Mouse (Mus musculus): ENCODE measurements at regions not wholly inside any gene's neighbourhood (a gene's known extent, or its start where the extent isn't known, plus 50 kb on each side); places are given as distances from the start of the nearest gene placed in this dataset.

DNA sequence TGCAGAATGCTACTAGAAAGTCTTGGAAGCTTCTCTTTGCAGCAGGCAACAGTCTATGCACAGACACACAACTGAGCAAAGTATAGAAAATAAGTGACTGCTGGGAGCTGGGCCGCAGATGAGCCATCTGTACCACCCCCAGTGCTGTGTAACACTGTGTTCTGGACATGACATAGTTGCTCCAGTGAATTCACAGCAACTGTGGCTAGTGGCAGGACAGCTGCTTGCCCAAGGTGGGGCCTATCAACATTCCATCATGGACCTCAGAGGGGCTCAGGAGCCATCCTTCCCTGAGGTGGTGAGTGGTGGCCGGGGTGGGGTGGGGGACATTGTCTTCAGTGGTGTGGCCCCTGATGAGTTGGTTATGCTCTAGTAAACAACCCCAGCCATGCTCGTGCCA lies 177.9 kb downstream of the Rybp start:
- H3K4me1 ChIP-seq (ENCODE audit: control insufficient read depth, insufficient read depth): peaks cover 41% of the 10 kb centered on the region

DNA sequence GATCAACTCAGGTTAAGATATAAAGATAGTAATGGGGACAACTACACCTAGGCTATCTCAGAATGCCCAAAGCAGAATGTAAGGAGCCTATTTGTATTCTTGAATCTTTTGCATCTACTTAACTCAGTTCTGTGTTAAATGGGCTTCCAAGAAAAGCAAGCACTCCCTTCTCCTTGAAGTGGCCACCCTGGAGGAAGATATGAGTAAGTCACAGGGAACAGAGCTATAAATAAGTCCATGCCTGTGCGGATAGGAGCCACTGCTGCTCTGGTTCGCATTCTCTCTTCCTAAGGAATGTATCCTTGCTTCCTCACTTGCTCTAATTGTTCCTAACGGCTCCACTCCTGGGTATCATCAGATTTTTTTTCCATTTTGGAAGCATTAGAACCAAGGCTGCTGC lies 179.8 kb downstream of the Rybp start:
- 10% methylated on average over 3 of the region's 3 CpGs for WGBS
- peak; percentile 49; the same call in 1 of the 2 replicates for ATAC-seq (ENCODE audit: insufficient read depth, low read depth)
- H3K9me3 ChIP-seq (replicated peaks; ENCODE audit: control insufficient read depth, low read length): no peaks in the 10 kb centered on the region
- no peak overlapping the region for H3K4me2 ChIP-seq (ENCODE audit: low read depth, low read length)
- H3K9ac ChIP-seq (replicated peaks; ENCODE audit: low read depth, low read length): no peak overlapping the region
- TF ChIP-seq CTCF (IDR thresholded peaks at IDR 0.05; ENCODE audit: low read depth) (peak; percentile 7; the same call in 1 of the 2 replicates), EP300 (IDR thresholded peaks at IDR 0.05; ENCODE audit: low read depth) (no peak)
- H3K36me3 ChIP-seq (replicated peaks; ENCODE audit: control insufficient read depth, insufficient read depth, low read length): no peaks in the 10 kb centered on the region
- no peak overlapping the region for H3K4me3 ChIP-seq (ENCODE audit: low read depth, low read length)
- peaks cover 41% of the 10 kb centered on the region for H3K4me1 ChIP-seq (ENCODE audit: control insufficient read depth, insufficient read depth)
- H3K27ac ChIP-seq (ENCODE audit: low read depth): no peak overlapping the region
- no peaks in the 10 kb centered on the region for H3K27me3 ChIP-seq (ENCODE audit: control insufficient read depth, insufficient read depth, low read length)
- DNase-seq (ENCODE audit: low spot score): peak; percentile 55

More for the DNA sequence above, 177.9 kb downstream of the Rybp start:
- no peaks in the 10 kb centered on the region for H3K9me3 ChIP-seq (replicated peaks; ENCODE audit: control insufficient read depth, low read length)
- H3K27me3 ChIP-seq (ENCODE audit: control insufficient read depth, insufficient read depth, low read length): no peaks in the 10 kb centered on the region
- TF ChIP-seq CTCF (IDR thresholded peaks at IDR 0.05; ENCODE audit: low read depth) (no peak), EP300 (IDR thresholded peaks at IDR 0.05; ENCODE audit: low read depth) (no peak)
- ATAC-seq (ENCODE audit: insufficient read depth, low read depth) (no peak), DNase-seq (ENCODE audit: low spot score) (no peak)
- no peak overlapping the region for H3K4me2 ChIP-seq (ENCODE audit: low read depth, low read length)
- H3K9ac ChIP-seq (replicated peaks; ENCODE audit: low read depth, low read length): no peak overlapping the region
- WGBS: 67% methylated on average over 3 of the region's 3 CpGs
- no peaks in the 10 kb centered on the region for H3K36me3 ChIP-seq (replicated peaks; ENCODE audit: control insufficient read depth, insufficient read depth, low read length)
- H3K27ac ChIP-seq (ENCODE audit: low read depth): 0 out of 2 replicates have a peak overlapping the region, but pooled peaks have one; percentile 26
- H3K4me3 ChIP-seq (ENCODE audit: low read depth, low read length): no peak overlapping the region

GRCm38 (mm10) chr6:100107066-100107465 lies 180.2 kb downstream of the Rybp start:
- ATAC-seq (ENCODE audit: insufficient read depth, low read depth): no peak
- H3K4me3 ChIP-seq (ENCODE audit: low read depth, low read length): no peak overlapping the region
- H3K27me3 ChIP-seq (ENCODE audit: control insufficient read depth, insufficient read depth, low read length): no peaks in the 10 kb centered on the region
- DNase-seq (ENCODE audit: low spot score): no peak
- H3K27ac ChIP-seq (ENCODE audit: low read depth): no peak overlapping the region
- H3K4me1 ChIP-seq (ENCODE audit: control insufficient read depth, insufficient read depth): peaks cover 41% of the 10 kb centered on the region
- no peaks in the 10 kb centered on the region for H3K9me3 ChIP-seq (replicated peaks; ENCODE audit: control insufficient read depth, low read length)
- no peaks in the 10 kb centered on the region for H3K36me3 ChIP-seq (replicated peaks; ENCODE audit: control insufficient read depth, insufficient read depth, low read length)
- TF ChIP-seq CTCF (IDR thresholded peaks at IDR 0.05; ENCODE audit: low read depth): no peak
- TF ChIP-seq EP300 (IDR thresholded peaks at IDR 0.05; ENCODE audit: low read depth): no peak
- no peak overlapping the region for H3K4me2 ChIP-seq (ENCODE audit: low read depth, low read length)
- WGBS: 79% methylated on average over 5 of the region's 5 CpGs
- H3K9ac ChIP-seq (replicated peaks; ENCODE audit: low read depth, low read length): no peak overlapping the region

DNA sequence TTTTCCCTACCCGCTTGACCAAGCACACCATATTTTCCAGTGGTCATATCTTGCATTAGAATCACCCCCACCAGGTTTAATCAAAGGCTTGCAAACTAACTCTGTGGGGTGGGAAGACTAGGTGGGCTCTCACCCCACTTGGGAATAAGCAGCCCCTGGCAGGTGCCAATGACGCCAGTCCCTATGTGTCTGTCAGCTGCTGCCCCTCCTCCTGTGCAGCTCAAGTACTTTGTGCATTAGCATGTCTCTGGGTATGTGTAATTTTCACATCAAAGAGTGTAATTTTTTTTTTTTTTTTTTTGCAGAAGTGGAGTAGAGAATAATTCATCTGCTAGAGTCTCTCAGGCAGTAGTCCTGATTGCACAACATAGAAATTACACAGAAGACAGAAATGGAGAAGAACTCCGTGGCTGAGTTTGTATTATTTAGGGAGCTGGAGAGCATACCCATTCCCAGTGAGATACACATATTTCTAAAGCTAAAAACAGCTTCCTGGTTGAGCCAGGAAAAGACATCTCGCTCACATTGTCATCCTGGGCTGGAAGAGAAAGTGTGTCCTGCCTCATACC lies 186.6 kb downstream of the Rybp start:
- H3K27ac ChIP-seq (ENCODE audit: low read depth): no peak overlapping the region
- H3K27me3 ChIP-seq (ENCODE audit: control insufficient read depth, insufficient read depth, low read length): no peaks in the 10 kb centered on the region; the same call in 1 of the 2 replicates
- no peaks in the 10 kb centered on the region; the same call in 1 of the 2 replicates for H3K4me1 ChIP-seq (ENCODE audit: control insufficient read depth, insufficient read depth)
- DNase-seq (ENCODE audit: low spot score) (no peak), ATAC-seq (ENCODE audit: insufficient read depth, low read depth) (no peak)
- TF ChIP-seq EP300 (IDR thresholded peaks at IDR 0.05; ENCODE audit: low read depth) (no peak), CTCF (IDR thresholded peaks at IDR 0.05; ENCODE audit: low read depth) (no peak)
- no peaks in the 10 kb centered on the region for H3K36me3 ChIP-seq (replicated peaks; ENCODE audit: control insufficient read depth, insufficient read depth, low read length)
- H3K9ac ChIP-seq (replicated peaks; ENCODE audit: low read depth, low read length): no peak overlapping the region
- no peak overlapping the region for H3K4me3 ChIP-seq (ENCODE audit: low read depth, low read length)
- no peaks in the 10 kb centered on the region for H3K9me3 ChIP-seq (replicated peaks; ENCODE audit: control insufficient read depth, low read length)
- no peak overlapping the region for H3K4me2 ChIP-seq (ENCODE audit: low read depth, low read length)
- 74% methylated on average over 4 of the region's 4 CpGs for WGBS

GRCm38 (mm10) chr6:100096393-100097125 lies 190.7 kb downstream of the Rybp start:
- Histone ChIP-seq H3K4me1 (ENCODE audit: control insufficient read depth, insufficient read depth) (peaks cover 11% of the 10 kb centered on the region), H3K9me3 (replicated peaks; ENCODE audit: control insufficient read depth, low read length) (no peaks in the 10 kb centered on the region), H3K27ac (ENCODE audit: low read depth) (no peak overlapping the region), H3K4me3 (ENCODE audit: low read depth, low read length) (no peak overlapping the region), H3K27me3 (ENCODE audit: control insufficient read depth, insufficient read depth, low read length) (no peaks in the 10 kb centered on the region; the same call in 1 of the 2 replicates), H3K4me2 (ENCODE audit: low read depth, low read length) (no peak overlapping the region), H3K36me3 (replicated peaks; ENCODE audit: control insufficient read depth, insufficient read depth, low read length) (no peaks in the 10 kb centered on the region), H3K9ac (replicated peaks; ENCODE audit: low read depth, low read length) (no peak overlapping the region)
- WGBS: 58% methylated on average over 13 of the region's 13 CpGs
- DNase-seq (ENCODE audit: low spot score): no peak
- no peak for ATAC-seq (ENCODE audit: insufficient read depth, low read depth)
- TF ChIP-seq CTCF (IDR thresholded peaks at IDR 0.05; ENCODE audit: low read depth) (no peak), EP300 (IDR thresholded peaks at IDR 0.05; ENCODE audit: low read depth) (no peak)
